Mouse (Mus musculus): Measurements from ENCODE around the gene Msh5. TPM values are rescaled to one million over a fixed set of nuclear protein-coding genes. Genes with fewer than 3 reads are reported as not detected.
A peak's percentile ranks its signal among the peaks of the same experiment; 100 is the strongest.
"Not testable (repeated sequence)": the region's sequence is repeated elsewhere in the genome, so short reads cannot be mapped to it uniquely, and the experiment has no call there.

Msh5 gene
- total RNA-seq, 2 experiments from 2014 or later, result 0.62 to 0.73 TPM

GRCm38 (mm10) chr17:35048149-35048931 lies 1.8 kb upstream of the Msh5 start:
- DNase-seq, result no peak

DNA sequence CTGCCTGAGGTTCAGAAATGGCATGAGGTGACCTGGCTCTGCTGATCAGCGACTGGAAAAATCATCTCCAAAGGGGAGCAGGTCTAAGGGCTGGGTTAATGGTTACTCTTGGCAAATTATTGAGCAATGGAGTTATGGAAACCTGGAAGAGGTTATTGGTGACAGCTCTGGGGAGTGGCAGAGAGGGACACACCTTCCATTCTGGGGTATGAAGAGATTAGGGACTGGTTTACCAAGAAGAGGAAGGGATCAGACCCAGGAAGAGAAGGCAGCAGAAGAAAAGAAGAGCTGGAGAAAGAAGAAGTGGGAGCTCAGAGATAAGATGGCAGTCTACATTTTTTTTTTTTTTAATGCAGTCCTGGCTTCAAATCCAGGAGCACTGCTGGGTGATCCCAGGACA lies 1.1 kb upstream of the Msh5 start:
- DNase-seq, result no peak

DNA sequence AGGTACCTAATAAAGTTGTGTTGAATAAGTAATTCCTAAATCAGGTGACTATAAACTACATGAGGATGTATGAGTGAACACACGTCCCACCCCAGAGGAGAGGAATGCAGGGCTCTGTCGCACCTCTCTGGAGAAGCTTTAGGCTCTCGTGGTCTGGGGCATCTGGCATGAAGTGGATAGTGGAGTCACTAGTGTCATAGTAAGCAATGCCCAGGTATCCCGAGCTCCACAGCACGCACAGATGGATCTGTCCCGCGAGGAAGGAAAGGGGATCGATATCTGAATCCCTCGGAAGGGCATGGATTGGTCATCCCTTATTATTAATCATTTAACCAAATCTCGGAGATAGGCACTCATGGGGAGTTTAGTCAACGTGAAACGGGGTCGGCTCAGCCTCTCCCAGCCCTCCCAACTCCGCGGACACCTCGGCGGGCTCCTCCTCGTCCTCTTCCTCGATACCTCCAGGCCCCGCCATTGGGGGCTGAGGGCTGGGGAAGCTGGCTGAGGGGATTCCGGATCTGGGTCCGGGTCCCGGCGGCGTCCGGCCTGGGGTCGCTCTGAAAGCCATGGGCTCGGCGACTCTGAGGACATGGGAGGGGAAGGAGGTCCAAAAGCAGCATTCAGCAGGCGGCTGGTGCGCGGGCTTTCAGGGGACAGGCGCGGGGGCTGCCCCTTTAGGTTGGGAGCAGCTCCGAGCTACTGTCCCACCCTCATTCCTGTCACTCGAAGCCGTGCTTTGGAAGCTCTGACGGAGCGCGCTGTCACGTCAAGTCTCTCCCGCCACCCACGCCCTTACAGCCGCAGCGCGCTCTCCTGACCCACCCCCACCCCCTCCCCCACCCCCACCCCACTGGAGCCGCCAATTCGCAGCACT lies 501 bp downstream of the Msh5 start:
- DNase-seq, result no peak

DNA sequence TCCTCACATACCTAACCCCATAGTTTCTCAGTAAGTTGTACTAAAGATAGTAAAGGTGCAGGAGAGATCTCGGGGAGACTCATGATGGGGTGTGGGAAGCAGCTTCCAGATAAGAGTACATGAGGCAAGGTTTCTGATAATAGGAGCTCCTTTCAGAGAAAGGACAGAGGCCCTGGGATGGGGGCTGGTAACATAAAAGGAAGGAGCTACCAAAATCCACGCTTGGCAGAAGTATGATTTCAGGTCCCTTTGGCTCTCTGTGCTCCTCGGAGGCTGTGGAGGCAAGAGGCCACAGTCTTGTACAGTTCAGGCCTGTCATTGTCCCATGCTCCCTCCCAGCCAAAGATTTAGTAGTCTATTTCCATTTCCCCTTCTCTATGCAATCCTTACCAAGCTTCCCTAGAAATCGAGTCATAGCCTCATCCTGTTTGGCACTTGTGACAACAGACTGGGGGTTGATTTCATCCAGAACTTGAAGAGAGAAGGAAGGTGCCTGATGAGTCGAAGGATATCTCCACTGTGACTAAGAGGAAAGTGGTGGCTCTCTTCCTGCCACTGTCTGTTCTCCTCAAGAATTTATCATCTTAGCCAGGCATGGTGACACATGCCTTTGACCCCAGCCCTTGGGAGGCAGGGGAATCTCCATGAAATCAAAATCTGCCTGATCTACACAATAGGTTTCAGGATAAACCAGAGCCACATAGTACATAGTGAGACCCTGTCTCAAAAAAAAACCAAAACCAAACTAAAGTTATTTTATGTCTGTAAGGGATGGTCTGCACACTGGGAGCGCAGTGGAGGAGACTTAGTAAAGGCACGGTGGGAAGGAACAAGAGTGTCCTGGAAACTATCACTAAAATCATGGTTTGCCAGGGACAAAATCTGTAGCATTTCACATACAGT lies 1.4 kb downstream of the Msh5 start:
- DNase-seq, result no peak

- no peak for DNase-seq
These were observed 2.8 kb downstream of the Msh5 start for GRCm38 (mm10) chr17:35043794-35044193.

GRCm38 (mm10) chr17:35039121-35039873 lies 7.2 kb downstream of the Msh5 start:
- DNase-seq, result peak in 1 of 2 experiments; percentile 41

DNA sequence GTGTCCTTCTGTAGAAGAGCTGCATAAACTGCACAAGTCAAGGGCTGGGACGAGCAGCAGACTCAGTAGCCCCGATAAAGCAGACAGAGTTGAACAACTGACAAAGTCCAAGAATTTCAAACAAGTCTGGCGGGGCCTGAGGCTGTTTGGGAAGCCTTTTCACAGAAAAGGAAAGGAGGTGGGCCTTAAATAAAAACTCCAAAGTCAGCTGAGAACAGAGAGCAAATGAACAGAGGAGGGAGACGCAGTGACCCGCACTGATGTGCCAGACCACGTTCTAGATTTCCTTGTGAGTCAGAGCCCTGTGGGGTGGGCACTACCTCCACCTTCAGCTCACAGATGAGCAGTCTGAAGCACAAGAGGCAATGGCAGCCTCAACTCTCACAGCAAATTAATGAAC lies 11.6 kb downstream of the Msh5 start:
- no peak for DNase-seq

- DNase-seq, result not testable (repeated sequence)
These were observed 12.8 kb downstream of the Msh5 start for GRCm38 (mm10) chr17:35033703-35034102.

- no peak for DNase-seq
These were observed 14.1 kb downstream of the Msh5 start for GRCm38 (mm10) chr17:35032323-35032870.

DNA sequence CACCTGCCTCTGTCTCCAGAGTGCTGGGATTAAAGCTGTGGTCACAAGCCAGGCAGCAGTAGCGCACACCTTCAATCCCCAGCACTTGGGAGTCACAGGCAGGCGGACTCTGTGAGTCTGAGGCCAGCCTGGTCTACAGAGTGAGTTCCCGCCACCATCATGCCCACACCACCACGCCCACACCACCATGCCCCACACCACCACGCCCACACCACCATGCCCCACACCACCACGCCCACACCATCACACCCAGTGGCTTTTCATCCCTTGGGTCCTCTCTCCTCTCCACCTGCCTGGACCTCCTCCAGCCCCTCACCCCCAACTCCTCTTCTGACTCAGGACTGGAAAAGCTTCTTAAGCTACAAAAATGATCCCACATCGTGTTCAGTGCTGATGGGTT lies 14.7 kb downstream of the Msh5 start:
- no peak for DNase-seq

- no peak for DNase-seq
These were observed 15.3 kb downstream of the Msh5 start for GRCm38 (mm10) chr17:35031272-35031671.

- DNase-seq, result no peak
These were observed 16.6 kb downstream of the Msh5 start for GRCm38 (mm10) chr17:35029691-35030532.

- DNase-seq, result no peak
These were observed 18.2 kb downstream of the Msh5 start for GRCm38 (mm10) chr17:35028315-35028714.

DNA sequence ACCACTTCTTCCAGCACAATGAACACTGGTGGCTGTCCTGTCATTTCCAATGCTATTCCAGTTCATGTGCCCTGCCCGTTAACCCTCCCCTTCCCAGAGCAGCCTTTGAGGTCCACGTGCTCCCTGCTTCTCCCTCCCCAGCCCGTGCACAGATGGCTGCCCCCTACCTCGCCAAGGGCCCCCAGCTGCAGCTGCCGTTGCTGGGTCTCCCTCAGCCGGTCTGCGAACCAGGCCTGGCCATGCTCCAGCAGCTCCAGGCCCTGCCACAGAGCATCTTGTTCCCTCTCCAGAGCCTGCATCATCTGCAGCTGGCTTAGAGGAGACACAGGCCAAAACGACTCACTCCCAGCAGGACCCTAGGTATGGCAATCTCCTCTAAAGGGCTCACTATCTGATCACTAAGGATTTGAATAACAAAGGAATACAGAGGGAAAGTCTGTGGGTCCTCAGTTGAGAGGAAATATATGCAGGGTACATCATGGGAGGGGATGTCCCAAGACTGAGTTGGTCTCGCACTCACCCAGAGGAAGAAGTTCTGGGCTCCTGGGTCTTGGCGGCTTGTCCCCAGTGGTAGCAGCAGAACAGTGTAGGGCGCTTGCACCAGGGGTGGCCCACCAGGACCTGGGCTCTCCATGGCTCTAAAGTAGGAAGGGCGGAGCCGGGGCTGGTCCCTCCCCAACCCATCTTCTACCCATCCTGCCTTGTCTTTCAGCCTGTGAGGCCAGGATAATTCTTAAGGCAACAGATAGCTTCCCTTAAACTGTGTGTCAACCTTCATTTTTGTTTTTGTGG lies 19.1 kb downstream of the Msh5 start, which contains the start of gene Sapcd1:
Gene Sapcd1 (minus strand): TSS at position 740 of the 792 bp plus-strand sequence.
- DNase-seq, result peak; percentile 37 to 70

- no peak for DNase-seq
These were observed 20.3 kb downstream of the Msh5 start for GRCm38 (mm10) chr17:35026206-35026605.

DNA sequence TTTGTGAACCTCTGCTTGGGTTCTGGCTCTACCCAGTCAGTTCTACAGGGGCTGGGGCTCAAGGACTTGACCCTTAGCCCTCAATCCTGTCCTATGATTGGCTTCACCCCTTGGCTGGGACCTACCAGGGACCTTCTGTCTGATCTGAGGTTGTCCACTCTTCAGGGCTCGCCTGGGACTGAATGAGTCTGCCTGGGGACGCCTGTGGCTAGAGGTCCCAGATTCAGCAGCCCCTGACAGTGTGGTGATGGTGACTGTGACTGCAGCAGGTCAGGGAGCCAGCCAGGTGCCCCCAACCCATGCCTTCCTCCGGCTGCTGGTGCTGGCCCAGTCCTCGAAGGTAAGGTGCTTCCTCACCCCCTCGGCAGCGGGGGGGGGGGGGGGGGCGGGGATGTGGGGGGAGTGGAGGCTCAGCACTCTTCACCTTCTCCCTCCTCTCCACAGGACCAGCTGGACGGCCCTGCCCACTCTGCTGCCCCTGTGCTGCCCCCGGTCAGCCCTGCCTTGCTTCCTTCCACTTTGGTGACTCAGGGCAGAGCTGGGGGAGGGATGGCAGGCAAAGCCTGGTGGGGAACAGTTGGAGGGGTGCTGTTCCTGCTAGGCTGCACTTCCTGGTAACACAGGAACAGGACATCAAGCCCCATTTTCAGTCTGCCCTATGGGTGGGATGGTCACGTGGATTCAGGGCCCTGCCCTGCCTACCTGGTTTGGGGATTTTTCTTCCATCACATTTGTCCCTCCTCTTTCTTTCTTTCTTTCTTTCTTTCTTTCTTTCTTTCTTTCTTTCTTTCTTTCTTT lies 21.7 kb downstream of the Msh5 start:
- DNase-seq, result no peak

DNA sequence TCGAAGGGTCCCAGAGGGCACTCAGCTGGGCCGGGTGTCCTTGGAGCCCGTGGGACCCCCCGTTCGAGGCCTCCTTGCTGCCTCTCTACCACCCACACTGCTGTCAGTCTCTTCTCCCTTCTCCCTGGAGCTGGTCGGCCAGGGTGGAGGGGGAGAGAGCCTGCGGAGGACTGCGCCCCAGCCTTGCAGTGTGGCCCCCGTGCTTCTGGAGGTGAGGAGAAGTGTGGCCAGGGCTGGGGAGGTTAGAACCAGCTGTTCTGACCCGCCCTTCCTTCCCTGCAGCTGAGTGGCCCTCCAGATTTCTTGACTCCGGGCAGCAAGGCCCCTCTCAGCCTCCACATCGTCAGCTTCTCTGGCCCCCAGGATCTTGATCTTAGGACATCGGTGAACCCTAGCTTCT lies 22.3 kb downstream of the Msh5 start:
- DNase-seq, result no peak

- DNase-seq, result no peak
These were observed 22.8 kb downstream of the Msh5 start for GRCm38 (mm10) chr17:35023756-35024155.

DNA sequence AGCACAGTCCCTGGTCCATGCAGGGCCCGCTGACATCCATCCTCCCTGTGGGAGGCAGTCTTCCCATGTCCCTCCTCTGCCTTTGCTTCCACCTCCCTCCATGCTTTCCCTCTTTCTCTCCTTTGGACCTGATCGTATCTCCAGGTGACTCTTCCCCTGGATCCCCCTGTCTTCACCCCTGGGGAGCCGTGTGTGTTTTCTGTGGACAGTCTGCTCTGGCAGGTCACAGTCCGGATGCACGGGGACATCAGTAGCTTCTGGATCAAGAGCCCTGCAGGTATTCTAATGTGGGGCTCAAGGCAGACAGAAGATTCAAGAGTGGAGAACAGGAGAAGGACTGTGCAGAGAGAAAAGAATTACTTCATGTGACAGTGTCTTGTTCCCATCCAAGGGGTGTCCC lies 23.3 kb downstream of the Msh5 start:
- no peak for DNase-seq

All from layer of hippocampus, postnatal 36 days (tissue).